Mouse (Mus musculus) spleen, adult 2 months (tissue): ENCODE results near the gene Map1b.

Experiments used
- CTCF ChIP-seq: fragments of 200-500 bp; IDR thresholded peaks from 2 replicates; pipeline ENCODE4 v1.5.1; 2011; ENCODE audit warnings: mild to moderate bottlenecking, inconsistent platforms; ENCODE audit not compliant: insufficient read depth, insufficient read length, insufficient replicate concordance; ENCODE audit errors: extremely low read depth
- POLR2A ChIP-seq: fragments of 200-500 bp; IDR thresholded peaks from 2 replicates; pipeline ENCODE4 v1.6.1; 2011; ENCODE audit warnings: low read depth, low read length, inconsistent platforms

DNA sequence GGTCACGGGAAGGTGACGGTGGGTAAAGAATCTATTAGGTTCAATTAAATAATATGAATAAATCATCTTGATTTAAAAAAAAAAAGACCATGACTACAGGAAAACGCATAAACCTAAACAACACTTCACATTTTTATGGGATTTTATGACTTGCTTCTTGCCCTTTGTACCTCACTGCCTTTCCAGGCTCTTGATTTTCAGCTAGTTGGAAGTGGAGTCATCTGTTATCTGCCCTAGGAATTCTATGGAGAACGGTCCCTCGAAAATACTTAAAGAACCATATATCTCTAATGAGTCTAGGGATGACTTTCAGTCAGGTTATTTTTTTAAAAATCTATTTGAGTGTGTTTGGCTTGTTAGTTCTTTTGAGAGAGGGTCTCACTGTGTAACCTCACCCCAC lies 30.5 kb upstream of the Map1b start:
- TF ChIP-seq POLR2A (no peak), CTCF (no peak)
